Mouse (Mus musculus) embryo, embryonic 11 days (tissue): ENCODE data around the gene Usp4.
"Not testable (repeated sequence)": the region's sequence is repeated elsewhere in the genome, so short reads cannot be mapped to it uniquely, and the experiment has no call there.

Source experiments
- DNase-seq: peaks from one replicate; pipeline ENCODE4 v3.0.0-alpha.2; 2015

Usp4 gene

DNA sequence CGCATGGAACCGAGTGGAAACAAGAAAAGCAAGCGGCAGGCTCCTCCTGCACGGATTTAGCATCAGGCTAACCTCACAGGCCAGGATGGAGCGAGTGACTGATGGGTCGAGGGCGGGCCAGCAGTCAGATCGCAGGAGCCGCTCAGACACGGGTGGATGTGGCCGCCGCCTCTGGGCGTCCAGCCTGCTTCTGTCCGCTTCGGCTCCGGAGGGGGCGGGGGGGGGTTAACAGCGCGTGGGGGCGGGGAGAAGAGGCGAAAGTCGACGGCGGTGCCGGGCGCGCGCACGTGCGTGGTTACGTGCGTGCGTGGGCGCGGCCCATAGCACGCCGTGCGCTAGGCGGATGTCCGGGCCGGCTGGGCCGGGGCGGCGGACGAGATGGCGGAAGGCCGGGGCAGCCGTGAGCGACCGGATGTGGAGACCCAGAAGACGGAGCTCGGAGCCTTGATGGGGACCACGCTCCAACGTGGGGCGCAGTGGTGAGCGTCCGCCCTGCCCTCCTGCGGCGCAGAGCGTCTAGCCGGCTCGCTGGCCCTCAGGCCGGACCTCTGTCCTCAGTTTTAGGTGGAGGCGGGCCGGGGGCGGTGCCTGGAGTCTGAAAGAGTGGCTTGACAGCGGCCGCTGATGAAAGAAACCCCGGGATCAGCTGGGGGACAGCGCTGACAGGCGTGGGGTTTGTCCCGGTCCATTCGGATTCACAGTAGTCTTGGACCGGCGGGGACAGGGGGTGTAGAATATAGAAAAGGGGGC lies at the start of gene Usp4:
TSS of gene Usp4 (plus strand) at position 314 of the 750 bp plus-strand sequence.
- peak; percentile 98 for DNase-seq

DNA sequence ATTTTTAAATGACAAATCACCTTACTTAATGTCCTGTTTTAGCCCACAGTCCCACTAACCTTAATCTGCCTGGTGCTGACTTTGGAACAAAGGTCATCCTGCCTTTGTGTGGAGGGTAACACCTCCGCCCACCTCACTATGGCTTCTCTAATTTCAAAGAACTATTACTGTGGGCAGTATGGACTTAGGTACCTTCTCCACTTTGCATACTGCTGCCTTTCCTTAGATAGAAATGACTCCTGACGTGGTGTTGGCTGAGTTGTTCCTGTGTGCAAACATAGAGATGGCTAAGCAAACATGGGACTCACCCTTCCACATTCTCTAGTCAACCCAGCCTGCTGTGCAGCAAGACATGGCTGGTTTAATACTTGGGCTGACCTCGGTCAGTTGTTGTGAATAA lies 45.8 kb upstream of the Usp4 start:
- DNase-seq: no peak

DNA sequence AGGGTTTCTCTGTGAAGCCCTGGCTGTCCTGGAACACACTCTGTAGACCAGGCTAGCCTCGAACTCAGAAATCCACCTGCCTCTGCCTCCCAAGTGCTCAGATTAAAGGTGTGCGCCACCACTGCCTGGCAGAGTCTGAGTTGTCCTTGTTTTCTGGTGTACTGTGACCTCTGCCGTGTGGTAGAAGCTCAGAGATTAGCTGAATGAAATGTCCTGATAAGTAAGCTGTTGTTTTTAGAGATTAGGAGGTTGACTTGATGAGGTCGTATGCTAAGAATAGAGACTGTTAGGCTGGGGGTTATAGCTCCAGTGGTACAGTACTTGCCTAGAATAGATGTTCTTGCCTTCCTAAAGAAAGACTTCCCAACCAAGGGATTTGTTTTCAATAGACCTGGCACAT lies 42.9 kb upstream of the Usp4 start:
- DNase-seq: no peak

DNA sequence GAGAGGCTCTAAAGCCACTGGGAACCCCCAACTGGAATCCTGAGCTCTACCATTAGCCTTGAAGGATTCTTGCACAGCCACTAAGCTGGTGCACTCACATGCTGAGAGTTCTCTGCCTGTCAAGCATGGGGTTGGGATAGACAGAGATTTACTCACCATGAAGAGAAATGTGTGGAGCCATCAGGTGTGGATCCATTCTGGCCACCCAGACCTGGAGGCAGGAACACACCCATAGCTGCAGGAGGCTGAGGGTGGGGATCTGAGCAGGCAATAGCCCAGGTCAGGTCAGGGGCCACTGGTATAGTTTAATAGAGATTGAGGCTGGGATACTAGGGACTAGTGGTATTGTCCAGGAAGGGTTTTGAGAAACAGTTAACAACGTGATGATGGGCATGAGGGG lies 42.5 kb upstream of the Usp4 start:
- no peak for DNase-seq

DNA sequence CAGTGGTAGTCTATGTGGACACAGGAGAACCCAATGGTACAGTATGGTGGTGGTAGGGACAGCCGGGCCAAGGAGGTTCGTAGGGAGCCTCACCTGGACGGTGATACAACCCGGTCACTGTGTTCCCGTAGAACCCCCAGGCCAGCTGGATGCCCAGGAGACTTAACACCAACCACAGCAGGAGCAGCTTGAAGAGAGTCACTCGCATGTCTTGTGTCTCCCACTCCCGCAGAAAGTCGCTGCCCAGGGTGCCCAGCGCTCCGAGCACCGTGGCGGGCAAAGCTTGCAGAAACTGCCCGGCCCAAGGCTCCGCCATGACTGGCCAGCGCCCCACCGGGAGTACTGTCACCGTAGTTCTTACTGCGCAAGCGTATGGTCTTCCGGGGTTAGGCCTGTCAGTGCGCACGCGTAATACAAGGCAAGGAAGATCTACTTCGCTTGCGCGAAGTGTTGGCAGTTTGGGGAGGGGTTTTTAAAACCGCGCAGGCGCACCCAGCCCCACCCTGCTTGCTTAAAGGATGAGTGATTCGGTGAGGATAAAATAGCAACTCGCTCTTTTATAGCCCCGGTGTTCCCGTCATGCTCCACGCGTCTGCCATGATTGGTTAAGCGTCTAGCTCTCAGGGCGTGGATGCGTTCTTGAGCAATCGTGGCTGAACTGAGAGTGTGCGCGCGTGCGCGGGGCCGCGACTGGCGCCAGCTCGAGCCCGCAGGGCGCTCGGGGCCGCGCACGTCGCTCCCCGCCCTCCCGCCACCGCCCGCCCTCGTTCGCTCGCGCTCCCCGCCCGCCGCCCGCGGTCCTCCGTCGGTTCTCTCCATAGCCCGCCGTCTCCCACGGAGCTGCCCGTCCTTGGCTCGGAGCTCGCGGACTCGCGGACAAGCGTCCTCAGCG lies 41.8 kb upstream of the Usp4 start, which contains the start of the genes Rhoa and Tcta:
TSS of gene Rhoa (plus strand) at position 501 of the 892 bp plus-strand sequence.
TSS of gene Tcta (minus strand) at position 532 of the 892 bp plus-strand sequence.
- DNase-seq: peak; percentile 99

DNA sequence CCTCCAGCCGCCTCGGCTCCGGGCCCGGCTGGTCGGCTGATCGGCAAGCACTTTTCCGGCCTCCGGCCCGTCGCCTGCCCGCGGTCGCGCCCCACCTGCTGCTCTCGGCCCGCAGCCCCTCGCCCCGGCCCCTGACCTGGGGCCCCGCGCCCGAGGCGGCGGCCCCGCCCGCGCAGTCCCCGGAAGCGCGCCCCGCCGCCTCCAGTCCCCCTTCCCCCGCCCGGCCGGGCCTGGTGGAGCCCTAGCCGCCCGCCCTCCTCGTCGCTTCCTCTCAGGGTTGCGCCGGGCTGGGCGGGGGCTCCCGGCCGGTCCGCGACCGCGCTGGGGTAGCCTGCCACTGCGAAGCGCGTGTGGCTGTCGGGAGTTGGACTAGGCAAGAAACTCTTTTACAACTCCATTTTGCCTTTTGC lies 41.1 kb upstream of the Usp4 start:
- peak; percentile 92 for DNase-seq

DNA sequence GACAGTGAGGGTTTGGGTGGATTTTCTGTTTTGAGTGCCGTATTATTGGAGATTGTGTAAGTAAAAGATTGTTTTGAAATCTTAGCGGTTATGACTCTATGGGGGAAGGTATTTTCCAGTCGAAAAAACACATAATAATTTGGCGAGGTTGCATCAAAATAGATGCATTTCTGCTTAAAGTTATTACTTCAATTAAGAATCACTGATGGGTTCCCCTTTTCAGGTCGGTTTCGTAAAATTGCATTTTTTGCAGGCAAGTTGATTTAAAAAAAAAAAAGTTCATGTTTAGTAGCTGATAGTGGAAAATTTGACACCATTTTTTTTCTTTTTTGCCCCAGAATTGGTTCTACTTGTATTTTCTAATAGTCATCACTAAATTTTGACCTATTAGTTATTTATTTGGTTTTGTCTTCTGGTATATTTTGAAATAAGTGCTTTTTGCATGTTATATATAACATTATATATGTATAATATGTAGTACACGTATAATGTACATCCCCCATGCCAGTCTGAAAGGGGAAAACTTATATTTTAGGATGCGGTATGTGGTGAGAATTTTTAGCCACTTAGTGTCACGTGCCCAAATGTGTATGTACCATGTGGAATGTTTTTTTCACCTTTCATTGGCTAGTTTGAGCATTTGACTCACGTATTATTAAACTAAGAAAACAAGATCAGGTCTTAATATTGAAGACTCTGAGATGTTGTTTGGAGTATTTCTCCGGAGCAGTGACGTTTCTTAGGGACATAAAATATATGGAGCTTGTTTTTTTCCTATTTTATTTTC lies 40.4 kb upstream of the Usp4 start:
- no peak for DNase-seq

DNA sequence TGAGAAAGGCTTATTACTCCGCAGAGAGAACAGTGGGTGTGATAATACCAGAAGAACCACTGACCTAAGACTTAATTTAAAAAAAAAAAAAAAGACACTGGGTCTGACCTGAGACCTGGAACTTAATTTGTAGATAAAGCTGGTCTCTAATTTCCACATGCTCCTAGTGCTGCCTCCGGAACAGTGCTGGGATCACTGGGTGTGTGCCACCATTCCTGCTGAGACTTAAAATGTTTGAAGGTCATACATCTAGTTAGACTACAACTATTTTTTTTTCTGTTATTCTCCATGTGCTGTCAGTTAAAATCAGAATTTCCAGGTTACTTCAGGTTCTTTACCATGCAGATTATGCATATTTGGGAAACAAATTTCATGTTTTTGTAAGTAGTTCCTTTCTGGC lies 39.5 kb upstream of the Usp4 start:
- DNase-seq: no peak

DNA sequence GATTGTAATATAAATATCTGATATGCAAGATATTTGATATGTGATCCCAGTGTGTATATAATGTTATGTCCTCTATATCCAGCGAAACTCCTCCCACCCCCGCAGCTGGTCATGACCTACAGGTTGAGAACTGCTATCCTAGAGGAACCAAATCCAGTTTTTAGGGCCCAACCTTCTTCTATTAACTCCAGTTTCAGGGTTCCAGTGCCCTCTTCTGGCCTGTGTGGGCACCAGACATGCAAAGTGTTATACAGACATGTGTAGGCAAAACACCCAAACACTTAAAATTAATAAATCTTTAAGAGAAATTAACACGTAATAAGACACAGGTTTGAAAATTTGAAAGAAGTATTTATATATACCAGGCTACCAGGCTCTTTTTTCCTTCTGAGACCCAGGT lies 30.1 kb upstream of the Usp4 start:
- no peak for DNase-seq

DNA sequence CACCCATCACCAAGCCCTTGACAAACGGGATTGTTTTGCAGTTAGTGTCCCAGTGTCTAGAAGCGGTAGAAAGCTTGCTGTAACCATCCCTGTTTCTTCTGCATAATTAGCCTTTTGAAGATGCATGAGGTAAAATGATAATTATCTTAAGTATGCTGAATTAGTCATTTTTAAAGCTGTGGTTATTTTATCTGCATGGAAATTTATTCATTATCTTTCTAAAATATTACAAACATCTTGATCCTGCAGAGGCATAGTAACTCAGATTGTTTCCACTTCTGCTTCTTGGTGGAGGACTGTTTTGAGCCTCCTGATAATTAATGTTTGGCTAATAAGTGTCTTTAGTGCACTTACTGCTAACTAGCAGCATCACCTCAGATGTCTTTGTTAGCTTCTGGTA lies 29.2 kb upstream of the Usp4 start:
- DNase-seq: no peak

DNA sequence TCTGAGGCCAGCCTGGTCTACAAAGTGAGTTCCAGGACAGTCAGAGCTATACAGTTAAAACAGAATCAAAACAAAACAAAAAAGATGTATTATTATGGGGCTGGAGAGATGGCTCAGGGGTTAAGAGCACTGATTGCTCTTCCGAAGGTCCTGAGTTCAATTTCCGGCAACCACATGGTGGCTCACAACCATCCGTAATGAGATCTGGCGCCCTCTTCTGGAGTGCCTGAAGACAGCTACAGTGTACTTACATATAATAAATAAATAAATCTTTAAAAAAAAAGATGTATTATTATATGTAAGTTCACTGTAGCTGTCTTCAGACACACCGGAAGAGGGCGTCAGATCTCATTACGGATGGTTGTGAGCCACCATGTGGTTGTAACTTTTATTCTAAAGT lies 25.6 kb upstream of the Usp4 start:
- not testable (repeated sequence) for DNase-seq

DNA sequence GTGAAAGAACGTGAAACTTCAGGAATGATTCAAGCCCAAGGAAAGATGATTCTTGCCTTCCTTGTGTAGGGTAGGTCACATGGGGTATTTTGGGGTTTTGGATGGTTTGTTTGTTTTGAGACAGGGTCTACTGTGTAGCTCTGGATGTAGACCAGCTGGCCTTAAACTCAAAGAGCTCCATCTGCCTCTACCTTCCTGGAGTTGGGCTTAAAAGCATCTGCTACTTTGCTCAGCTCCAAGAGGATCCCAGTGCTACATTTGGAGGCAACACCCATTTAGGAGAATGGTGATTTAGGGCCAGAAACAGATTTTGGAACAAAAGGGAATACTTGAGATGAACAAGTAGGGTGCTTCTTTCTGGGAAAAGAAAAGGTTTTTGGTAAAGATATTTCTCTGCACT lies 22.9 kb upstream of the Usp4 start:
- no peak for DNase-seq

DNA sequence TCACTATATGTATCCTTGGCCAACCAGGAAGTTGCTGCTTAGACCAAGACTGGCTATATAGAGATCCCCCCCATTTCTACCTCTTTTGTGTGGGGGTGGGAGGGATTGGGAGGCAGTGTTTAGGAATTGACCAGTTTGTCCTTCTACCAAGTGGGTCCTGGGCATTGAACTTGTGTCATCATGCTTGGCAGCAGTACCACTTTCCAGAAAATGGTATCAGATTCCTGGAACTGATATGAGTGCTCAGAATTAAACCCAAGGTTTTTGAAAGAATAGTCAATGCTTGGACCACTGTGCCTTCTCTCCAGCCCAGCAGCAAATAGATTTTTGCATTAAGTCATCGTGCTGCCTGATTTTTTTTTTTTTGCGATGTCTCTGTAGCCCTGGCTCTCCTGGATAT lies 21.8 kb upstream of the Usp4 start:
- no peak for DNase-seq

DNA sequence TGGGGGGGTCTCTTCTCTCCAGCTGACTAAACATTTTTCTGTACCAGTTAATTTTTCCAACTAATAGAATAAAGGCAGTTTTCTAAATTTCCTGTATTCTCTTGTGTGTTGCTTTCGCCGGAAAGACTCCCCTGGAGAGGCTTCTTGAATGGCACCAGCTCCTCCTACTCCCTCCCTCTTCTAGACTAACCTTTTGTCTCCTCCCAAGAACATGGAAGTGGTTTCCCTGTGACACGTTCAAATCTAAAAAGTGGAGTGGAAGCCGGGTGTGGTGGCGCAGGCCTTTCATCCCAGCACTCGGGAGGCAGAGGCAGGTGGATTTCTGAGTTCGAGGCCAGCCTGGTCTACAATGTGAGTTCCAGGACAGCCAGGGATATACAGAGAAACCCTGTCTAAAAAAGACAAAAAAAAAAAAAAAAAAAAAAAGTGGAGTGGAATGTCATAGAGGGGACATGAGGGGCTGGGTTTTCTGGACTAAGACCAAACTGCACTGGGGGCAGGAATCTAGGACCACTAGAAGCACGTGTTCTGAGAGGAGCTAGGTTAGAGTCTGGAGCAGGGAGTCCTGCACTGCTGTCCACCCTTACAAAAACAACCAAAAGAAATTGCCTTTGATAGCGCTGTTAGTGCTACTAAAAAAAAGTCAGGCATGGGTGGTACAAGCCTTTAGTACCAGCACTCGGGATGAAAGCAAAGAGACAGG lies 9.7 kb upstream of the Usp4 start:
- no peak for DNase-seq

DNA sequence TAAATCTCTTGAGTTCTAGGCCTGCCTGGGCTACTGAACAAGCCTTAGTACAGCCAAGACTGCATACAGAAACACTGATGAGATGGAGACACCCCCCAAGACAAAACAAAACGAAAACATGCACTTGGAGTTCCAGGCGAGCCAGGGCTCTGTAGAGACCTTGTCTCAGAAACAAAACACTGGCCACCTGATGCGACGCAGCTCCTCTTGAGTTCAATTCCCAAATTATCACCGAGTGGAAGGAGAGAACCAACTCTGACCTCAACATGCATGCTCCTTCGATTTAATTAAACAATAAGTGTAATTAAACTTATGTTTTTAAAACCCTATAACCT lies 9.1 kb upstream of the Usp4 start:
- peak; percentile 45 for DNase-seq

DNA sequence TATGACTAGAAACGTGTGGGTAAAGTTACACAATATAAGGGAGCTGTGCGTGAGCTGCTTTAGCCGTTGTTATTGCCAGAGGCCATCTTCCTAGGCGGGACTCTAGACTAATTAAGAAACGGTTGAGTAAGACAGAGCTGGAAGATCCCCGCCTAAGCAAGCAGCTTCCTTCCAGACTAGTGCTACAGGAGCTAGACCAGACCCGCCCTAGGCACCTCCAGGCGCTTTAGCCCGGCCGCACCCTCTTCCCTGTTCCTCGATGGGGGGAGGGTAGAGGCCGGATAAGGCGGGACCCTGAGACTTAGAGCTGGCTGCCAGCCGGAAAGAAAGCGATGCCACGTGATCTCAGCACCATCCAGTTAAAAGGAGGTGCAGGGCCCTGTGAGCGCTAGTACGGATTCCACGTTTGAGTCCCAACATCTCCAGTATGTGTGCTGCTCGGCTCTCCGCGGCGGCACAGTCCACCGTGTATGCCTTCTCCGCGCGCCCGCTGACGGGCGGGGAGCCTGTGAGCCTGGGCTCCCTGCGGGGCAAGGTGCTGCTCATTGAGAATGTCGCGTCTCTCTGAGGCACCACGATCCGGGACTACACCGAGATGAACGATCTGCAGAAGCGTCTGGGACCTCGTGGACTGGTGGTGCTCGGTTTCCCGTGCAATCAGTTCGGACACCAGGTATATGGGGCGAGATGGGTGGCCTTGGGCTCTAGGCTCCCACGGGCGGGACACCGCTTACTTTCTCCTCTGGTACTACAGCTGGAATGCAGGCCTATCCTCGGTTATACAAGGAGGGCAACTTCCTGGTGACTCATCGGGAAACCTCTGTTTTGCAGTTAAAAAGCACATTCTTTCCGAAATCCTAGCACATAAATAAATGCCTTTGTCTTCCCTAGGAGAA lies 8.5 kb upstream of the Usp4 start, which contains the start of gene Gpx1:
TSS of gene Gpx1 (plus strand) at position 18 of the 896 bp plus-strand sequence.
- DNase-seq: peak; percentile 96

DNA sequence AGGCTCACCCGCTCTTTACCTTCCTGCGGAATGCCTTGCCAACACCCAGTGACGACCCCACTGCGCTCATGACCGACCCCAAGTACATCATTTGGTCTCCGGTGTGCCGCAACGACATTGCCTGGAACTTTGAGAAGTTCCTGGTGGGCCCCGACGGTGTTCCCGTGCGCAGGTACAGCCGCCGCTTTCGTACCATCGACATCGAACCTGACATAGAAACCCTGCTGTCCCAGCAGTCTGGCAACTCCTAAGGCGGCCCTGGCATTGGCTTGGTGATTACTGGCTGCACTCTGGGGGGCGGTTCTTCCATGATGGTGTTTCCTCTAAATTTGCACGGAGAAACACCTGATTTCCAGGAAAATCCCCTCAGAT lies 7.8 kb upstream of the Usp4 start:
- DNase-seq: no peak

DNA sequence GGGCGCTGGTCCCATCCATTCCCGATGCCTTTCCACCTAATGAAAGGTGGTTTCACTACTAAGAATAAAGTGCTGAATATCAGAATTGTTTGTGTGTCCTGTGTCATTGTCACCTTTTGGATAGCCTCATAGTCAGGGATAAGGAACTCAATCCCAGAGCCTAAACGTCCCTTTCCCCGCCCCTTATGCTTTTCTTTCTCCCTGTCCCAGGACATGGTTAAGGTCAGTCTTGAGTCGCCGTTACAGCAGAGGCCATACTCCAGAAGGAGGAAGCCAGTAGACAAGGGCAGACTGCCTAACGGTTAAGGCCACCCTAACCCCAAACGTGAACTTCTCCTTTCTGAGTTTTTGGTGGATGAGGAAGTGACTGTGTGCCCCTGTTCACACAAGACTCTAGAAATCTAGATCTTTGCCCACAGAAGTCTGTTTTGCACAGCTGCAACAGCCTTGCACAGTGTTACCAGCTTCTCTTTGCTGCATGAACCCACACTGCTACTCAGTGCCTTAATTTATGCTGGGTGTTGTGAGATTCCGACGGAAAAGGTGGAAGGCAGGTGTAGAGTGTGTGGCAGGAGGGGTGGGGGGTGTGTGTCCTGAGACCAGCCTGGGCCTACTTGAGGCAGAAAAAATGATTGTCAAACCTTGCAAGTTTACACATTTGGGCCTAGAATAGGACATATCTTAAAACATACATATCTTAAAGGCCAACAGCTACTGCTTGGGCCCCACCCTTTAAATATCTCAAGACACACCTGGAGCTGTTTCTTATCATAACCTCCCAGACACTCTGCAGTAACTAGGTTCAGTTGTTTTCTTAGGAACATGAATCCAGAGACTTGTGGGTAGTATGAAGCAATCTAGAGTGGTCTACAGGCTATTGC lies 7.2 kb upstream of the Usp4 start:
- no peak for DNase-seq

DNA sequence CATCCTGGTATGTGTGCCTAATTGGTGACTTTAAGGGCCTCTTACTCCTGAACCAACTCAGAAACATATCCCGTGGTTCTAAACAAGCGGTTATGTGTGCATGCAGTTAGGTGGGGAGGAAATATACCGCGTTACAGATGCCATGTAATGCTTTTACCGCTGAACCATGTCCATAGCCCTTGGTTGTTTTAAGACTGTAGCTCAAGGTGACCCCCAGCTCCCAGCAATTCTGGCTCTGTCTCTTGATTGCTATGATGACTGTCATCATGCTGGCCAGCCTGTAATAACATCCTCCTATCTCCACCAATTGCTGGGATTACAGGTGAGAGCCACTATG lies 6.5 kb upstream of the Usp4 start:
- DNase-seq: no peak

DNA sequence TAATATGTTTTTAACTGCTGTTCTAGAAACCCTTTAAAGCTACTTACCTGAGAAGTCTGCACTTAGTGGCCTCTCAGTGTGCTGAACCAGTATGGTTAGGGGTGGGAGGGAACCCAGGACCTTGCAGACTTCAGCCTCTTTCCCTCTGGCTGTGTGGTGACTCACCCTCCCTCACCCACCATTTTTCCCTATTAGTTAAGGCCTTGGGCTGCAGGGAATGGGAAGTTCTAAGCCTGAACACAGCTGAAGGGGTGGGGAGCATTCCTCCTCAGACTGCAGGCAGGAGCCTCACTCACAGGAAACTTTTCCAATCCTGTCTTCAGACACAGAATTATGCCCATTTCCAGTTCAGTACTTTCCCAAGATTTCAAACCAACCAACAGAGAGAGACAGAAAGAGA lies 5.9 kb upstream of the Usp4 start:
- DNase-seq: no peak
